Mouse (Mus musculus) cortical plate, adult 2 months (tissue): Measurements from ENCODE around the gene Sult2b1.

Source experiments
- CTCF ChIP-seq: fragments of 200-500 bp; IDR thresholded peaks from 2 replicates; pipeline ENCODE4 v1.5.1; 2011; ENCODE audit warnings: mild to moderate bottlenecking, control low read depth, low read length; ENCODE audit not compliant: insufficient read depth; ENCODE audit errors: extremely low read depth
- POLR2A ChIP-seq: fragments of 200-500 bp; IDR thresholded peaks from 2 replicates; pipeline ENCODE4 v1.6.1; 2011; ENCODE audit warnings: mild to moderate bottlenecking, low read length, control low read depth; ENCODE audit not compliant: insufficient read depth; ENCODE audit errors: extremely low read depth

DNA sequence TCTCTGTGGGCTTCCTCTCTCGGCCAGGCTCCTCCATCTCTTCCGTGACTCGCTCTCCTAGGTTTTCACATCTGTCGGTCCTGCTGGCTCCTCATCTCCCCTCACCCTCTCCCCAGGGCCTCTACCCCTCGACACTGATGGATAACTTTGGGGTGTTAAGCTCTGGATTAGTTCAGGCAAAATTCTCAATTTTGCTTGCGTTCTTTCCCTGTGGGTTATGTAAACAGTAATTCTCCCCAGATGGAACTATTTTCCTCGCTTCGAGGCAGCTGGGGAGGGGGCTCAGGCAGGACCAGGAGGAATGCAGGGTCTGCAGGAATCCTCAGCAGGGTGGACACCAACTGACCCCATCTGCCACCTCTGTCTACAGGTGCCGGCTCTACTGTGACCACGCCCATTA lies 98.7 kb downstream of the Sult2b1 start:
- TF ChIP-seq CTCF (no peak), POLR2A (no peak)
